Mouse (Mus musculus): ENCODE results near the gene Sox10.

DNA sequence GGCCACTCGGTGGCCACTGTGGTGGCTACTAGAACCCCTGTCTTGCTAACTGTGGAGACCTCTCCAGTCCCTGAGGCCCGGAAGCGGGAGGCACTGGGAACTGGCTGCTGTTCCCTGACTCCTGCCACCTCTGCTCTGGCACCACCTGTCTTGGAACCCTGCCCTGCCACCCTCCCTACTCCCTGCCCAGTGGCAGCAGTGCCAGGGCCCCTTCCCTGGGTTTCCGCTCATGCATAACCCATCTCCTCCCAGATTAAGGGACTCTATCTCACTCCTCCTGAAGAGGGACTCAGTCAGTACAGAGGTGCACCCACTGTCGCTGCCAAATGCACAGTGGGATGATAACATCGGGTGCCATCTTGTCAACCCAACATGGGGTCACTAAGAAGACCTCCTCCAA, 27.4 kb upstream of the Sox10 start:
- TF ChIP-seq POLR2A (IDR thresholded peaks at IDR 0.05; ENCODE audit: borderline replicate concordance, extremely low read depth, insufficient read depth, insufficient read length, poor library complexity, severe bottlenecking) = no peak
- TF ChIP-seq CTCF (IDR thresholded peaks at IDR 0.05; ENCODE audit: borderline replicate concordance, extremely low read depth, insufficient read depth, insufficient read length) = no peak
